Comparison of ENCODE assay signal across 8 mouse cellular contexts in genomic region chr8:13756982-13757804, GRCm38 (mm10). TPM values are rescaled to one million over a fixed set of nuclear protein-coding genes. Genes with fewer than 3 reads are reported as not detected.
A peak's percentile ranks its signal among the peaks of the same experiment; 100 is the strongest.
DNase-seq lines count a peak whose midpoint lies in the region; ATAC-seq lines count a peak whose summit lies in the region.

Cdc16 (plus strand) TSS chr8:13757676.

- peak within 1 kb of the TSS; percentile 84 for H3K4me2 ChIP-seq in heart, embryonic 14.5 days (ENCODE audit: low read length)
- peak within 1 kb of the TSS; percentile 90 for H3K4me2 ChIP-seq in liver, embryonic 13.5 days
- H3K4me2 ChIP-seq in stomach, embryonic 16.5 days (ENCODE audit: low read depth, low read length) = peak within 1 kb of the TSS; percentile 79

- no peaks in the 10 kb centered on the region for H3K4me1 ChIP-seq in brown adipose tissue, adult 24 weeks (ENCODE audit: control insufficient read depth, insufficient read depth, insufficient read length, low read length)
- peaks cover 2 to 17% of the 10 kb centered on the region in 2 experiments for H3K4me1 ChIP-seq in heart, embryonic 14.5 days (ENCODE audit: control insufficient read depth in 2 of 2, insufficient read depth in 2 of 2, low read length in 2 of 2)
- peaks cover 23% of the 10 kb centered on the region for H3K4me1 ChIP-seq in liver, embryonic 13.5 days (replicated peaks)
- H3K4me1 ChIP-seq in stomach, embryonic 16.5 days (ENCODE audit: control insufficient read depth, insufficient read depth, low read length) = peaks cover 11% of the 10 kb centered on the region

- peak within 1 kb of the TSS; percentile 95 for H3K9ac ChIP-seq in heart, embryonic 14.5 days (ENCODE audit: low read length)
- H3K9ac ChIP-seq in liver, embryonic 13.5 days = peak within 1 kb of the TSS; percentile 95
- peak within 1 kb of the TSS; percentile 99 for H3K9ac ChIP-seq in stomach, embryonic 16.5 days (ENCODE audit: low read length)

- no peaks in the 10 kb centered on the region for H3K9me3 ChIP-seq in heart, embryonic 14.5 days (ENCODE audit: control insufficient read depth, low read length)
- no peaks in the 10 kb centered on the region for H3K9me3 ChIP-seq in liver, embryonic 13.5 days (replicated peaks)
- no peaks in the 10 kb centered on the region for H3K9me3 ChIP-seq in stomach, embryonic 16.5 days (replicated peaks; ENCODE audit: control insufficient read depth, low read length)

- peak; percentile 90 for DNase-seq in CD4-positive, CD25-positive, alpha-beta regulatory T cell, adult 2 months (ENCODE audit: low read depth, low spot score)
- peak; percentile 56 for DNase-seq in fibroblast of lung, adult 2 months (ENCODE audit: low read depth)
- DNase-seq in kidney, postnatal 14 days = peak; percentile 92
- DNase-seq in liver, embryonic 13.5 days = peak; percentile 76
- DNase-seq in neural tube, embryonic 10.5 days (ENCODE audit: extremely low spot score, low spot score) = peak; percentile 97

- peak within 1 kb of the TSS; percentile 87 for H3K4me3 ChIP-seq in brown adipose tissue, adult 24 weeks (ENCODE audit: insufficient read depth, low read depth, low read length)
- peak within 1 kb of the TSS; percentile 91 to 96 for H3K4me3 ChIP-seq in heart, embryonic 14.5 days (ENCODE audit: control insufficient read depth in 1 of 2, insufficient read depth in 1 of 2, low read depth in 1 of 2, low read length in 2 of 2)
- H3K4me3 ChIP-seq in liver, embryonic 13.5 days (replicated peaks) = peak within 1 kb of the TSS; percentile 98
- H3K4me3 ChIP-seq in stomach, embryonic 16.5 days (replicated peaks; ENCODE audit: low read length) = peak within 1 kb of the TSS; percentile 98

- 8% methylated on average over 33 of the region's 40 CpGs for WGBS in heart, embryonic 14.5 days
- 8% methylated on average over 40 of the region's 40 CpGs for WGBS in liver, embryonic 13.5 days (ENCODE audit: insufficient replicate concordance)
- 8% methylated on average over 40 of the region's 40 CpGs for WGBS in stomach, embryonic 16.5 days

- H3K36me3 ChIP-seq in heart, embryonic 14.5 days (ENCODE audit: control insufficient read depth, insufficient read depth, low read length) = peaks cover 23% of the 10 kb centered on the region
- peaks cover 16% of the 10 kb centered on the region for H3K36me3 ChIP-seq in liver, embryonic 13.5 days
- H3K36me3 ChIP-seq in stomach, embryonic 16.5 days (ENCODE audit: control insufficient read depth, insufficient read depth, low read length) = peaks cover 3% of the 10 kb centered on the region; the same call in 1 of the 2 replicates

- peak; percentile 84 for ATAC-seq in heart, embryonic 14.5 days (ENCODE audit: insufficient number of reproducible peaks, insufficient read depth, low FRiP score, low read depth)
- ATAC-seq in liver, embryonic 13.5 days (ENCODE audit: low read depth) = peak; percentile 90
- ATAC-seq in stomach, embryonic 16.5 days (ENCODE audit: insufficient read depth, low FRiP score) = peak; percentile 95

- H3K27ac ChIP-seq in brown adipose tissue, adult 24 weeks (replicated peaks; ENCODE audit: low read depth, low read length) = peak within 1 kb of the TSS; percentile 79
- H3K27ac ChIP-seq in heart, embryonic 14.5 days (replicated peaks in 1 of 2; ENCODE audit: control insufficient read depth in 1 of 2, insufficient read depth in 1 of 2, low read depth in 2 of 2, low read length in 2 of 2) = peak within 1 kb of the TSS; percentile 66 to 88
- H3K27ac ChIP-seq in liver, embryonic 13.5 days = peak within 1 kb of the TSS; percentile 87
- H3K27ac ChIP-seq in stomach, embryonic 16.5 days (ENCODE audit: low read length) = peak within 1 kb of the TSS; percentile 92

- H3K27me3 ChIP-seq in heart, embryonic 14.5 days (ENCODE audit: control insufficient read depth, insufficient read depth, low read length) = no peaks in the 10 kb centered on the region
- no peaks in the 10 kb centered on the region for H3K27me3 ChIP-seq in liver, embryonic 13.5 days
- no peaks in the 10 kb centered on the region for H3K27me3 ChIP-seq in stomach, embryonic 16.5 days (ENCODE audit: control insufficient read depth, insufficient read depth, low read length)

RNA-seq across cellular contexts. Expression of gene Cdc16, which starts in this region (rescaled TPM):
- polyA plus RNA-seq in brown adipose tissue, adult 24 weeks (2012; ENCODE audit: insufficient read depth, insufficient read length, missing spikeins) = 20.9 and 35.8 TPM in 2 replicates
- polyA plus RNA-seq in heart, embryonic 14.5 days (2014; fragmentation: Nextera tagmentation; extraction: Ambion mirVana) = 110 and 125 TPM in 2 replicates
- 62.0 and 66.8 TPM in 2 replicates for polyA plus RNA-seq in liver, embryonic 13.5 days (2015; fragmentation: Nextera tagmentation; extraction: Ambion mirVana)
- polyA plus RNA-seq in stomach, embryonic 16.5 days (2015; fragmentation: Nextera tagmentation; extraction: Ambion mirVana) = 142 and 153 TPM in 2 replicates

Comparison
In these comparisons a context has a peak if more than half of its experiments do, and no peak if none do; other contexts are left out.
1. Peak in every context shown above with its lines: DNase-seq, ATAC-seq, H3K4me3 ChIP-seq and H3K27ac ChIP-seq.